In genomic region chr11:81595235-81595634, GRCm38 (mm10) we compare ENCODE assay signal across 15 mouse cellular contexts.
DNase-seq lines count a peak whose midpoint lies in the region; ATAC-seq lines count a peak whose summit lies in the region.
"Had no signal": no experiment of that assay in that cellular context is flagged by ENCODE, and none has a peak within 500 bp of the region (broad histone marks: within the 10 kb centered on the region; RNA-seq: fewer than 3 reads in every experiment).

No protein-coding gene starts in this region.

- no peak overlapping the region for H3K27ac ChIP-seq in heart, embryonic 11.5 days (ENCODE audit: low read depth, low read length)
- peak overlapping the region; percentile 5; the same call in 1 of the 2 replicates for H3K27ac ChIP-seq in forebrain, embryonic 16.5 days (ENCODE audit: low read length)
- H3K27ac ChIP-seq: liver, embryonic 14.5 days; midbrain, embryonic 13.5 days had no signal

- H3K27me3 ChIP-seq in heart, embryonic 11.5 days (ENCODE audit: control insufficient read depth, insufficient read depth, low read length): no peaks in the 10 kb centered on the region
- no peaks in the 10 kb centered on the region for H3K27me3 ChIP-seq in forebrain, embryonic 16.5 days (replicated peaks; ENCODE audit: control insufficient read depth, insufficient read depth, low read length)
- H3K27me3 ChIP-seq: heart, embryonic 12.5 days; midbrain, embryonic 13.5 days had no signal

- no peak overlapping the region for H3K4me3 ChIP-seq in heart, embryonic 11.5 days (ENCODE audit: low read depth, low read length)
- no peak overlapping the region for H3K4me3 ChIP-seq in forebrain, embryonic 16.5 days (replicated peaks; ENCODE audit: low read length)
- H3K4me3 ChIP-seq: heart, embryonic 12.5 days; midbrain, embryonic 13.5 days had no signal

- WGBS in heart, embryonic 11.5 days (ENCODE audit: insufficient replicate concordance): 52% methylated on average over 2 of the region's 2 CpGs
- 49% methylated on average over 2 of the region's 2 CpGs for WGBS in forebrain, embryonic 16.5 days

- DNase-seq in heart, postnatal 10 days: peak; percentile 43 to 54
- DNase-seq in left cerebral cortex, postnatal 14 days (ENCODE audit: low spot score in 2 of 2): peak; percentile 70 to 82
- DNase-seq in left cerebral cortex, adult 11 months (ENCODE audit: low spot score): no peak
- peak; percentile 31 to 41 for DNase-seq in left cerebral cortex, postnatal 36 days (ENCODE audit: low spot score in 2 of 2)
- no peak for DNase-seq in cerebellum, postnatal 4 days (ENCODE audit: low spot score in 2 of 2)
- DNase-seq: adrenal gland, postnatal 25 days; cerebellum, adult 8-10 months; thymus, postnatal 4 days had no signal

- H3K9me3 ChIP-seq in heart, embryonic 11.5 days (replicated peaks; ENCODE audit: control insufficient read depth, low read length): no peaks in the 10 kb centered on the region
- no peaks in the 10 kb centered on the region for H3K9me3 ChIP-seq in forebrain, embryonic 16.5 days (ENCODE audit: control insufficient read depth, low read length)
- H3K9me3 ChIP-seq: heart, embryonic 12.5 days; midbrain, embryonic 13.5 days had no signal

- H3K4me1 ChIP-seq in heart, embryonic 11.5 days (ENCODE audit: control insufficient read depth, insufficient read depth, low read length): peaks cover 12% of the 10 kb centered on the region
- peaks cover 34% of the 10 kb centered on the region for H3K4me1 ChIP-seq in forebrain, embryonic 16.5 days (replicated peaks; ENCODE audit: control insufficient read depth, insufficient read depth, low read length)

- ATAC-seq in heart, embryonic 11.5 days (replicated peaks; ENCODE audit: insufficient number of reproducible peaks, low FRiP score, low TSS enrichment): no peak
- peak; percentile 63 for ATAC-seq in forebrain, embryonic 16.5 days
- ATAC-seq: intestine, embryonic 16.5 days; midbrain, embryonic 13.5 days had no signal

- H3K36me3 ChIP-seq in heart, embryonic 11.5 days (ENCODE audit: control insufficient read depth, insufficient read depth, low read length): no peaks in the 10 kb centered on the region
- H3K36me3 ChIP-seq in forebrain, embryonic 16.5 days (ENCODE audit: control insufficient read depth, insufficient read depth): no peaks in the 10 kb centered on the region
- H3K36me3 ChIP-seq: G1E; heart, embryonic 12.5 days; midbrain, embryonic 13.5 days had no signal

- H3K4me2 ChIP-seq in heart, embryonic 11.5 days: no peak overlapping the region
- H3K4me2 ChIP-seq in forebrain, embryonic 16.5 days (ENCODE audit: low read length): no peak overlapping the region
- H3K4me2 ChIP-seq: heart, embryonic 12.5 days; midbrain, embryonic 13.5 days had no signal

- intact Hi-C loops in heart, postnatal 10 days (cut with DNase I): no loop called here
- intact Hi-C loops in left cerebral cortex, postnatal 14 days (cut with DNase I): no loop called here
- intact Hi-C loops in left cerebral cortex, postnatal 36 days (cut with DNase I): no loop called here

- no peak overlapping the region for H3K9ac ChIP-seq in heart, embryonic 11.5 days (ENCODE audit: low read depth, low read length)
- H3K9ac ChIP-seq in forebrain, embryonic 16.5 days (replicated peaks; ENCODE audit: low read depth, low read length): no peak overlapping the region
- H3K9ac ChIP-seq: heart, embryonic 12.5 days; liver, embryonic 14.5 days; midbrain, embryonic 13.5 days had no signal

Comparison
In these comparisons a context has a peak if more than half of its experiments do, and no peak if none do; other contexts are left out.
1. DNase-seq: peak in heart, postnatal 10 days (2 of 2), left cerebral cortex, postnatal 14 days (2 of 2) and left cerebral cortex, postnatal 36 days (2 of 2); none in left cerebral cortex, adult 11 months (single experiment) and cerebellum, postnatal 4 days (0 of 2).